Mouse (Mus musculus): Measurements from ENCODE around the gene Dph5. TPM values are rescaled to one million over a fixed set of nuclear protein-coding genes. Genes with fewer than 3 reads are reported as not detected.

Gene Dph5
- polyA plus RNA-seq, 1 experiment from 2014 or later: 24.2 TPM

DNA sequence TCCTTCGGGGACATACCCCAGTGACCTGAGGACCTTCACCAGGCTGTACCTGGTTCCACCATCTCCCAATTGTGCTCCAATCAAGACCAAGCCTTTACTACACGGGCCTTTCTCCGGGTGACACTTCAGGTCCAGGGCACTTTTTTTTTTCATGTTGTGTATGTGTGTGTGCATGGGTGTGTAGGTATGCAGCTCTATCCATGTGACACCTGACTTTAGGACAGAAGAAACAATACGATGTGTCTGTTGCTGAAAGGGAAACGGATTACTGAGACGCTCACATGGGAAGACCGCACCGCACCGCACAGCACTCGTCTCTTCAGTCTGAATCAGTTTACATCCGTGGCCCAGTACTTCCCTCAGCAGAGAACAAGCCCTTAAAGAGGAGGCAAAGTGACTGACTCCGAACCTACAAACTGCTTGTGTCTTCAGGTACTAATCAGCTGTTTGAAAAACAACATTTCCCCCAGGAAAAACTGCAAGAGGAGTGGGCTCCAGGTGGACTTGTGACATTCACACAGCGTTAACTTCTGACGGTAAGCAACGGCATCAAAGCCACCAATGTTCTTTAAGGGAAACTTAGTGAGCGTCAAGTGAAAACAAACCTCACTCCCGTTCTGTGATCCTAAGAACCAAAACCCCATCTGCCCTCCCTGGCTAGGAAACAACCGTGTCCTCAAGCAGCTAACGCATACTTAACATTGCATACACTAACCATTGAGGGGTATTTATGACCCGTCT lies 83.6 kb downstream of the Dph5 start:
- peaks cover 53% of the 10 kb centered on the region for H3K36me3 ChIP-seq (ENCODE audit: control insufficient read depth, insufficient read depth, low read length)
- no peaks in the 10 kb centered on the region for H3K4me1 ChIP-seq (ENCODE audit: control insufficient read depth, insufficient read depth, low read length)
- WGBS: 94% methylated on average over 20 of the region's 20 CpGs
- H3K27me3 ChIP-seq (ENCODE audit: control insufficient read depth, insufficient read depth, low read length): no peaks in the 10 kb centered on the region
- no peak overlapping the region for H3K9ac ChIP-seq (replicated peaks; ENCODE audit: low read length)
- DNase-seq: no peak
- no peak for ATAC-seq (ENCODE audit: low FRiP score, low TSS enrichment)
- no peak overlapping the region for H3K4me2 ChIP-seq (ENCODE audit: low read length)
- no peak overlapping the region for H3K4me3 ChIP-seq (replicated peaks; ENCODE audit: low read depth, low read length)
- no peak overlapping the region for H3K27ac ChIP-seq (replicated peaks; ENCODE audit: low read depth, low read length)
- H3K9me3 ChIP-seq (ENCODE audit: control insufficient read depth, low read length): no peaks in the 10 kb centered on the region

DNA sequence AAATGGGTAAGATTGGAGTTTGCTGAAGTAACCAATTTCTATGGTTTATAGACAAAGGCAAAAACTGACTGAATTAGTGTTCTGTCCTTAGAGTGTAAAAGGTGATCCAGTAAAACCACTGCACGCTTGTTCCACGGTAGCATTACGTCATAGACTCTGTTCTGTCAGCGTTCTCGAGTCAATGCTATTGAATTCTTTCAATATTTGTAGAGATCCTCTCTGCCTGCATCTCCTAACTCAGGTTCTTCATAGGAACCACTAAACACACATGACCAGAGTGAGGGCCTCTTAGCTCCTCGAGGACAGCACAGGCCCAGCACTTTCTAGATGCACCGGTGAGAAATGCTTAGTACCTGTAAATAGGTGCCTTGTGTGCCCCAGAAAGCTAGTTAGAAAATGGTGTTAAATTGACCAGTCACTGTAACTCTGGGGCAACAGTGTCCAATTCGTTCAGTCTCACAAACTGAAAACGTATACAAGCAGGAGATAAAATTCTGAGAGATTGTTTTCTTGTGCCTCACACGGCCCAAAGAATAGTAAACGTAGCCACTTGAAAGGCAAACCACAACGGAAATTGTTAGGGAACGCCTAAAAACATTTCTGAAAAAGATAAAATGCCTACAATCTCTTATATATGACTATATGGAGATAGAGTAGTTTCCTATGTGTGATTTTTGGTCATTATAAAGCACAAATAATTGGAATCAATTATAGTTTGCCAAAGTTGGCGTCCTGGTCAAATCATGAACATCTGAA lies 84.4 kb downstream of the Dph5 start:
- Histone ChIP-seq H3K36me3 (ENCODE audit: control insufficient read depth, insufficient read depth, low read length) (peaks cover 54% of the 10 kb centered on the region), H3K4me1 (ENCODE audit: control insufficient read depth, insufficient read depth, low read length) (no peaks in the 10 kb centered on the region), H3K27ac (replicated peaks; ENCODE audit: low read depth, low read length) (no peak overlapping the region), H3K9ac (replicated peaks; ENCODE audit: low read length) (no peak overlapping the region), H3K4me2 (ENCODE audit: low read length) (no peak overlapping the region), H3K27me3 (ENCODE audit: control insufficient read depth, insufficient read depth, low read length) (no peaks in the 10 kb centered on the region), H3K9me3 (ENCODE audit: control insufficient read depth, low read length) (no peaks in the 10 kb centered on the region), H3K4me3 (replicated peaks; ENCODE audit: low read depth, low read length) (no peak overlapping the region)
- WGBS: 97% methylated on average over 14 of the region's 14 CpGs
- ATAC-seq (ENCODE audit: low FRiP score, low TSS enrichment) (no peak), DNase-seq (no peak)

DNA sequence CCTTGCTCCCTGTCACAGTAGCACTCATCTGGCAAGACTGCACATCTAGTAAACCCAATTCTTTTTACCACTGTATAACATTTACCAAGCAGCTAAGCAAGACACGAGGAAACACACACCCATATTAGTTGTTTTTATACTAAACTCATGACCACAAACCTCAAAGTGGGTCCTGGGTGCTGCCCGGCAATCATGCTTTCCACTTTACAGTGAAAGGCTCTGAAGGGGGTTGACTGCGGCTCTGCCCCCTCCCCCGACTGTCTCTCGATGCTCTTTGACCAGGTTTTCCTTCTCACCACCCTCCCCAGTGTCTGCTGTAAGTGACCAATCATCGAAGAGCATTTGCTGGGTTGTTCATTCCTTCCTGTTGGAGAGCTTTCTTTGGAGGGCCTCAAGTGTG lies 86.6 kb downstream of the Dph5 start:
- ATAC-seq (ENCODE audit: low FRiP score, low TSS enrichment): no peak
- Histone ChIP-seq H3K27me3 (ENCODE audit: control insufficient read depth, insufficient read depth, low read length) (no peaks in the 10 kb centered on the region), H3K4me2 (ENCODE audit: low read length) (no peak overlapping the region), H3K36me3 (ENCODE audit: control insufficient read depth, insufficient read depth, low read length) (peaks cover 63% of the 10 kb centered on the region), H3K4me3 (replicated peaks; ENCODE audit: low read depth, low read length) (no peak overlapping the region), H3K4me1 (ENCODE audit: control insufficient read depth, insufficient read depth, low read length) (no peaks in the 10 kb centered on the region), H3K9ac (replicated peaks; ENCODE audit: low read length) (no peak overlapping the region), H3K9me3 (ENCODE audit: control insufficient read depth, low read length) (no peaks in the 10 kb centered on the region), H3K27ac (replicated peaks; ENCODE audit: low read depth, low read length) (no peak overlapping the region)
- DNase-seq: no peak
- WGBS: 92% methylated on average over 6 of the region's 6 CpGs

DNA sequence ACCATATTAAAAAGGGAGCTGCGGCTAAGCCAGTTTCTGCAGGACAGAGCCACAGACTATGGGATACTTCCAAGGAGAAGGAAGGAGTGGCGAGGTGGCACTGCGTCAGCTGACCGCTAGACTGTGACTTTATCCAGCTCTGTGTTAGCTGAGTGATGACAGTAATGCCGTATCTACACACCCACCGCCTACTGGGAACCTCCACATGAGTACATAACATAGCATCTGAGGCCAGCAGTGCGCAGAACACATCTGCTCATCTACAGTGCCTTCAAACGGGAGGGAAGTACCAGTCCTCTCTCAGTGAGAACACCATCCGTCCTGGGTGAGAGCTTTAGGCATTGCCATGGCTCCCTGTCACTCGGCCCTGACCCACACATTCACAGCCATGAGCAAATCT lies 87.4 kb downstream of the Dph5 start:
- no peak for ATAC-seq (ENCODE audit: low FRiP score, low TSS enrichment)
- Histone ChIP-seq H3K9me3 (ENCODE audit: control insufficient read depth, low read length) (no peaks in the 10 kb centered on the region), H3K4me2 (ENCODE audit: low read length) (no peak overlapping the region), H3K27me3 (ENCODE audit: control insufficient read depth, insufficient read depth, low read length) (no peaks in the 10 kb centered on the region), H3K4me1 (ENCODE audit: control insufficient read depth, insufficient read depth, low read length) (no peaks in the 10 kb centered on the region), H3K36me3 (ENCODE audit: control insufficient read depth, insufficient read depth, low read length) (peaks cover 68% of the 10 kb centered on the region), H3K27ac (replicated peaks; ENCODE audit: low read depth, low read length) (no peak overlapping the region), H3K4me3 (replicated peaks; ENCODE audit: low read depth, low read length) (no peak overlapping the region), H3K9ac (replicated peaks; ENCODE audit: low read length) (no peak overlapping the region)
- WGBS: 94% methylated on average over 10 of the region's 10 CpGs
- DNase-seq: no peak

DNA sequence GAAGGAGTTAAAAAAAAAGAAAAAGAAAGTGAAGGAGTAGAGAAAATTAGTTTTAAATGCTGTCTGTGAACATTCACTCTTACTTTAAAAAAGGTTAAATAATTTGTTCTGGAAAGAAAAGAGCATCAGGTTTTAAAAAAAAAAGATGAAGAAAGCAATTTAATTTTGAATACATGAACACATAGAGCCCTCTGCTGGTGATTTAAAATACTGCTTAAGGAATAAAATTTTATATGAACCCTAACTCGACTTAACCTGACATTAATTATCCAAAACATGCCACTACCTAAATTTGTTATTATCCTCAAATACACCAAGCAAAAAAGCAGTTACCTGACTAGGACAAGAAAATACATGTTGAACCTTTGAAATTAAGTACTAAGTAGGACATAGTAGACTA lies 91.4 kb downstream of the Dph5 start:
- WGBS: 45% methylated on average over 1 of the region's 1 CpGs
- Histone ChIP-seq H3K36me3 (ENCODE audit: control insufficient read depth, insufficient read depth, low read length) (peaks cover 70% of the 10 kb centered on the region), H3K27me3 (ENCODE audit: control insufficient read depth, insufficient read depth, low read length) (no peaks in the 10 kb centered on the region), H3K4me1 (ENCODE audit: control insufficient read depth, insufficient read depth, low read length) (no peaks in the 10 kb centered on the region), H3K4me2 (ENCODE audit: low read length) (no peak overlapping the region), H3K9ac (replicated peaks; ENCODE audit: low read length) (no peak overlapping the region), H3K9me3 (ENCODE audit: control insufficient read depth, low read length) (no peaks in the 10 kb centered on the region), H3K4me3 (replicated peaks; ENCODE audit: low read depth, low read length) (no peak overlapping the region), H3K27ac (replicated peaks; ENCODE audit: low read depth, low read length) (no peak overlapping the region)
- DNase-seq (peak; percentile 81), ATAC-seq (ENCODE audit: low FRiP score, low TSS enrichment) (no peak)

DNA sequence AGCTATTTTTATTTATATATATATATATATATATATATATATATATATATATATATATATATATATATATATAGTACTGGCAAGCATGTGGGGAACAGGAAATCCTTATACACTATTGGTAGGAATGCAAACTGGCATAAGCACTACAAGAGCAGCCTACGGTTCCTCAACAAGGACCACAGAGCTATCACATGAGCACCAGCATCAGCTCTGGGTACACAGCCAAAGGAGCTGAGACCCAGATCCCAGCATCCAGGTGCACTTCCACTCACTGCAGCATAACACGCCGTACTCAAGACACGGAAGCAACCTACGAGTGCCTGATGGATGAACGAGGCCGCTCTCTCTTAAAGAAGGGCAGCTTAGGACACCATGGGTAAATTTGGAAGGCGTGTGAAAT lies 95.6 kb downstream of the Dph5 start:
- no peak for ATAC-seq (ENCODE audit: low FRiP score, low TSS enrichment)
- H3K36me3 ChIP-seq (ENCODE audit: control insufficient read depth, insufficient read depth, low read length): peaks cover 71% of the 10 kb centered on the region
- 97% methylated on average over 8 of the region's 8 CpGs for WGBS

More for the DNA sequence above, 95.6 kb downstream of the Dph5 start:
- Histone ChIP-seq H3K4me3 (replicated peaks; ENCODE audit: low read depth, low read length) (no peak overlapping the region), H3K4me2 (ENCODE audit: low read length) (no peak overlapping the region), H3K4me1 (ENCODE audit: control insufficient read depth, insufficient read depth, low read length) (no peaks in the 10 kb centered on the region), H3K9me3 (ENCODE audit: control insufficient read depth, low read length) (no peaks in the 10 kb centered on the region), H3K27me3 (ENCODE audit: control insufficient read depth, insufficient read depth, low read length) (no peaks in the 10 kb centered on the region), H3K9ac (replicated peaks; ENCODE audit: low read length) (no peak overlapping the region), H3K27ac (replicated peaks; ENCODE audit: low read depth, low read length) (no peak overlapping the region)
- no peak for DNase-seq

Small RNA genes lying within 50 kb of the gene (microRNA-seq; reads per million reads assigned to microRNA genes)
- not detected for gene Mir669n

Other genes starting within 250 kb of the Dph5 start
- 26.1 and 32.2 TPM in 2 replicates for gene S1pr1, start 172.8 kb upstream of the Dph5 start, polyA plus RNA-seq (2014; fragmentation: Nextera tagmentation; extraction: Ambion mirVana)
- gene Slc30a7, start 119.6 kb downstream of the Dph5 start, polyA plus RNA-seq (2014; fragmentation: Nextera tagmentation; extraction: Ambion mirVana): 19.6 and 26.8 TPM in 2 replicates
- 28.5 and 32.8 TPM in 2 replicates for gene Extl2, start 119.6 kb downstream of the Dph5 start, polyA plus RNA-seq (2014; fragmentation: Nextera tagmentation; extraction: Ambion mirVana)
- 30.1 and 43.6 TPM in 2 replicates for gene Vcam1, start 241.9 kb downstream of the Dph5 start, polyA plus RNA-seq (2014; fragmentation: Nextera tagmentation; extraction: Ambion mirVana)